Mouse (Mus musculus) heart, postnatal 4 days (tissue): Measurements from ENCODE around the gene Sart1. TPM values are rescaled to one million over a fixed set of nuclear protein-coding genes. Genes with fewer than 3 reads are reported as not detected.
"Not testable (repeated sequence)": the region's sequence is repeated elsewhere in the genome, so short reads cannot be mapped to it uniquely, and the experiment has no call there.

Experiments
- DNase-seq: peaks from one replicate; pipeline ENCODE4 v3.0.0; 2021
- total RNA-seq, 2 experiments: library from RNA; stranded (reverse); gene quantifications; 2 replicates each; pipeline ENCODE4 v1.2.3; 2021

Sart1 gene
- total RNA-seq, 2 experiments from 2014 or later: 52.6 to 54.1 TPM

- DNase-seq: no peak
Observed at GRCm38 (mm10) chr19:5414534-5414957, 26.0 kb upstream of the Sart1 start.

- no peak for DNase-seq
Observed at GRCm38 (mm10) chr19:5413840-5414239, 25.3 kb upstream of the Sart1 start.

DNA sequence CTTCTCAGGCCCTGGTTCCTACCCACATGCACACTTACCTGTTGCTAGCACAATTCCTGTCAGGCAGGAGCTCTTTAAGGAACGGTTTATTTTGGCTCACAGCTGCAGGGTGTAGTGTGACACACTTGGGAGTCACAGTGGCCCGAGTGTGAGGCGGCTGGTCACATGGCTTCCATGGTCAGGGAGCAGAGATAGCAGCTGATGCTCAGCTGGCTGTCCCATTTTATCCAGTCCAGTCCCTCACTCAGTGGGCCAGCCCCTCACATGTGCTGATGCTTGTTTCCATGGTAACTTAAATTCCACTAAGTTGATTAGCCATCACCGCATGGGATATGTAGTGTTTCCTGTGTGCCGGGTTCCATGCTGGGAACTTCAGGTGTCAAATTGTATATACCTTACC is 23.5 kb upstream of the Sart1 start:
- DNase-seq: no peak

DNA sequence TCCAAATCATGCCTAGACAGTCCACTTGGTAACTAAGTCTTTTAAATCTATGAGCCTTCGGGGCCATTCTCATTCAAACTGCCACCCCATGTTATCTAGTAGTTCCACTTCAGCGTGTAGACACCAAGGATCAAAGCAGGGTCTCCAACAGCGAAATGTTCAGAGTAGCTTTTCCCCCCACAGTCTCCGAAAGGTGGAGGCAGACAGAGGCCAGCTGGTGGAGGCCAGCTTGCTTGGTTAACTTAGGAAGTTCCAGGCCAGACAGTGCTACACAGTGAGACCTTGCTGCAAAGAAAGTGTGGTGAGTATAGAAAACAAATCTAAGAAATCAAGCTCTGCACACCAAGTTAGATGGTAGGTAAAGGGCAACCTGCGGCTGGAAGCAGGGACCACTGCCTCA is 22.1 kb upstream of the Sart1 start:
- no peak for DNase-seq

DNA sequence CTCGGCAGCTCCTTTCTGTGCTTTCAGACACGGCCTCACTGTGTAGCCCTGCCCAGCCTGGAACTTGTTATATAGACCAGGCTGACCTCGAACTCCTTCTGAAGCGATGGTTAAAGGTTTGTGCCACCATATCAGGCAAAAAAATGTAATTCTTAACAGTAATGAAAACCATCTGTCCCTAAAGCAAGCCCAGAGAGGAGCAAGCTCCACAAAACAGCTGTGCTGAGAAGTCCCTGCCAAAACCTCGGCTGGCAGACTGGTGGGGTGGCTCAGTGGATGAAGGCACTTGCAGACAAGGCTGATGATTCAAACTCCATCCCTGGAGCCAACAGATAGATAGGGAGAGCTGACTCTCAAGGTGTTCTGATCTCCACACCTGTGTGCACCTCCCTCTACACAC is 20.6 kb upstream of the Sart1 start:
- DNase-seq: peak; percentile 71

GRCm38 (mm10) chr19:5408057-5409001 is 19.8 kb upstream of the Sart1 start:
- DNase-seq: no peak

DNA sequence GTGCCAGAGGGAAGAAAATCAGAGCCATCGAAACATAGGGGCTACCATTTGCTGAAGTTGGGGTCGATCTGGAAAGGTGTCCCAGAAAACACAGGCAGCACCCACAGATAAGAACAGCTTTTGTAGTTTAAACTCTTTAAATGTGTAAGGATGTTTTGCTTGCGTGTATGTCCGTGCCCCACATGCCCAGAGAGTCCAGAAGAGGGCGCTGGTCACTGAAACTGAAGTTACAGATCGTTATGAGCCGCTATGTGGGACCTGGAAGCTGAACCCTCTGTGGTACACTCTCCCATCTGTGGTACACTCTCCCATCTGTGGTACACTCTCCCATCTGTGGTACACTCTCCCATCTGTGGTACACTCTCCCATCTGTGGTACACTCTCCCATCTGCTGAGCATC is 18.6 kb upstream of the Sart1 start:
- DNase-seq: peak; percentile 64

- peak; percentile 50 for DNase-seq
Observed at GRCm38 (mm10) chr19:5406531-5407126, 18.1 kb upstream of the Sart1 start.

- DNase-seq: no peak
Observed at GRCm38 (mm10) chr19:5405924-5406323, 17.4 kb upstream of the Sart1 start.

GRCm38 (mm10) chr19:5402293-5402692 is 13.8 kb upstream of the Sart1 start, which contains the start of gene Tsga10ip:
TSS of gene Tsga10ip (minus strand) at chr19:5402526.
- no peak for DNase-seq

DNA sequence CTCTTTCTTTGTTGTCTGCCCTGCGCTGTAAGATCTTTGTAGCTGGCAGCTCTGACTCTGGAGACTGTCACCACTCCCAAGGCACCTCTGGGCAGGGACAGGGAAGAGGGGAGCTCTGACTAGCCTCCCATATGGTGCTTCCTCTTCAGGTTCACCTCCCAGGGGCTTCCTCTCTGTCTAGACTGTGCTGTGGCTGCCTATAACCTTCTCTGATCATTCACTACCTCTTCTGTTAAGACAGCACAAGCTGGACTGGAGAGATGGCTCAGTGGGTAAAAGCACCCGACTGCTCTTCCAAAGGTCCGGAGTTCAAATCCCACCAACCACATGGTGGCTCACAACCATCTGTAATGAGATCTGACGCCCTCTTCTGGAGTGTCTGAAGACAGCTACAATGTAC is 12.6 kb upstream of the Sart1 start:
- DNase-seq: not testable (repeated sequence)

DNA sequence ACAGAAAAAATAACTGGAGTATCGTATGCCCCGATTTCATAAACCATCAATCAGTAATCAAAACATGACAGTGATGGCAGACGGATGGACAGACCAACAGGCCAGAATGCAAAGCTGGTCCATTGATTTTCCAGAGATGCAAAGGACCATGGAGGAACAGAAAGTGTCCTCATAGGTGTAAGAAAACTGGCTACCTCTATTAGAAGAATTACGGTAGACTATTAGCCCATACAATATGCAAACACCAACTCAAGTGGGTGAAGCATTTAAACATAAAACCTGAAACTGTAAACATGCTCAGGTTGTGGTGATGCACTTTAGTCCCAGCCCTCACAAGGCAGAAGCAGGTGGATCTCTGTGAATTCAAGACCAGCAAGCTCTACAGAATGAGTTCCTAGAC is 6.9 kb upstream of the Sart1 start:
- no peak for DNase-seq

DNA sequence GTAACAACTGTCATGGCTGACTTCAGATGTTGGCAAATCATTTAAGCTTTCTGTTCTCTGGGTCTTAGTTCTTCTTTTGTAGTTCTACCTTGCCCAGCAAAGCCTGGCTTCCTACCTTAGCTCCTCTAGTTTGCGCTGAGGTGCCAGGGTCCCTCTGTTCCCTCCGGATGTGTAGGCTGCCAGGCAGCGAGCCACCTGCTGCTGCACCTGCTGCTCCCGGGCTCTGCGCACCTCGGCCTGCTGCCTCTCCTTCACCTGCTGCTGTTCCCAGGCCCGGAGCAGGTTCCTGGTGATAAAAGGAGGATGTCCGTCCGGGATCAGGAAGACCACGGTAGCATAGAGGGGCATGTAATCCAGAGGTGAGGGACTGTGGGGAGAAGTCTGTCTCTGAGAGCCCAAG is 5.7 kb upstream of the Sart1 start:
- DNase-seq: no peak

DNA sequence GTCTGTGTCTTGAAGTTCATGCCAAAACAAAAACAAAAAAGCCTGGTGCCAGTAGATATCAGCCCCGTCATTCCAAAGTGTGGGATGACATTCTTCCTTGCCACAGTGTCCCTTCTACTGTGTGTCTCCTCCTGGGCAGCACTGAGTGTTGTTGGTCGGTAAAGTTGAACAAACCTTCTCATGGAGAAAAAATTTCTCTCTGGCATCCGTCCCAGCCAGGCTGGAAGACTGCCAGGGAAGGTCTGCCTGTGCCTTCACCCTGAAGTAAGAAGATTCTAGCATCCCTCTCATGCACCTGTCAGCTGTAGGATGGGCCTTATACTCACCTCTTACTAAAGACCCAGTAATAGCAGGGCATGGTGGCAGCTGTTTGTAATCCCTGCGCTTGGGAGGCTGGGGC is 4.4 kb upstream of the Sart1 start:
- DNase-seq: peak; percentile 84

GRCm38 (mm10) chr19:5390416-5390815 is 1.9 kb upstream of the Sart1 start:
- no peak for DNase-seq

DNA sequence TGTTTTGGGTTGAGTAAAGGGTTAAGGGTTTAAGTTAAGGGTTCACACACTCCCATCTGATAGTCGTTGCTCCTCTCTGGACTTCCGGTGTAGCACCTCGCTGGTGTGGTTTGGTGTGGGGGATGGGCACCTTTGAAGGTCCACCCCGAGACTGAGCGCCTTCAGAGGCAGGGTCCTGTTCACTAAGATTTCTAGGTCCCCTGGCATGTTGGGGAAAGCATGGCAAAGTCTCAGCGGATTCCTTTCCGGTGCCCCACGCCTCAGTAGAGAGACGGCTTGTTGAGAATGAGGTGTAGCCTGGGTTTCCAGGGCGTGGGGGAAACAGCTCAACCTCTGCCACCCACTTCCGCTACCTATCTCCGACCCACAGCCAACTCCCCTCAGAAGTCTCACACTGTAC is 1.1 kb upstream of the Sart1 start:
- peak; percentile 42 for DNase-seq

GRCm38 (mm10) chr19:5388011-5388441 is 477 bp downstream of the Sart1 start:
- peak; percentile 46 for DNase-seq

GRCm38 (mm10) chr19:5384715-5385114 is 3.8 kb downstream of the Sart1 start:
- no peak for DNase-seq

GRCm38 (mm10) chr19:5383326-5383725 is 5.2 kb downstream of the Sart1 start:
- DNase-seq: no peak

DNA sequence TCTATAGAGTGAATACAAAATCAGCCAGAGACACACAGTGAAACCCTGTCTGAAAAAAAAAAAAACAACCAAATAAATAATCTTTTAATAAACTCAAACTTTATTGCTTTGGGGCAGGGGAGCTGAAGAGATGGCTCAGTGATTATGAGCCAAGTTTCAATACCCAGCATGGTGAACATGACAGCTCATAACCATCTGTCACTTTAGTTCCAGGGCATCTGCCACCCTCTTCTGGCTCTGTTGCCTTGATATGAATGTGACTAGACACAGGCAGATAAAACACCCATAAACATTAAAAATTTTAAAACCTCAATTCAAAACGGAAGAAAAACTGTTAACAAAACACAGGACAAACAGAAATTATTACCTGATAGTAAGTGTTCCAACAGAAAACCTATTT is 11.1 kb downstream of the Sart1 start:
- DNase-seq: no peak

DNA sequence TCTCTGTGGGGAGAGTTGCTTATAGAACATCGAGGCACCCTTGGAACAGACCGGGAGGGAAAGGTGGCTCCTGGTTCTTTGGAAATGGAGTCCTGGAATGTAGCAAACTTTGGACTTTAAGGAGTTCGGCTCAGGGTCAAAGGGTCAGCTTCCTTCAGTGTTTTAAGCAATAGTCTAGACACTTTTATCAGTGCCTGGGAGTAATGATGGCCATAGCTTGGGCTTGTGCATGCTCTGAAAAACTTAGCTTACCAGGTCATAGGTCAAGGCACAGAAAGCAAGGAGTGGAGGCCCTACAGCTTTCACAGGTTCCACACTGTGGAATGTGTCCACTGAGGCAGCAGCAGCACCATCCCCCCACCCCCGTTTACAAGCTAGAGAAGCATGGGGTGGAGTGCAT is 13.8 kb downstream of the Sart1 start:
- DNase-seq: no peak

DNA sequence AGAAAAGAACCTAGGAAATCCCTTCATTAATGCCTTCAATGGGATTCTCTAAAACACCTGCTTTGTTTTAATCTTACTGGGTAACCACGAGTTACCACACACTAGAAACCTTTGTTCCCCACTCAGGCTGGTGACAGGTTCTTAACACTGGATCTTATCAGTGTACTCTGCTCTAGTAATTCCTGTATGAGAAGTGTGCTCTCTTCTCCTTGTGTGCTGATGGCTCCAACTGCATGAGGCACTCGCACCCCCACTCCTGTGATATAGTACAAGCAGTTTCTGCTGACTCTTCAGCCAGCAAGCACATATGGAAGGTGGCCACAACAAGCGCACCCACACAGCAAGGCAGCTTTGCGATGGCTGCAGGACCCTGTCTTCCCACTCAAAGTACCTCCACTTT is 14.3 kb downstream of the Sart1 start:
- no peak for DNase-seq

DNA sequence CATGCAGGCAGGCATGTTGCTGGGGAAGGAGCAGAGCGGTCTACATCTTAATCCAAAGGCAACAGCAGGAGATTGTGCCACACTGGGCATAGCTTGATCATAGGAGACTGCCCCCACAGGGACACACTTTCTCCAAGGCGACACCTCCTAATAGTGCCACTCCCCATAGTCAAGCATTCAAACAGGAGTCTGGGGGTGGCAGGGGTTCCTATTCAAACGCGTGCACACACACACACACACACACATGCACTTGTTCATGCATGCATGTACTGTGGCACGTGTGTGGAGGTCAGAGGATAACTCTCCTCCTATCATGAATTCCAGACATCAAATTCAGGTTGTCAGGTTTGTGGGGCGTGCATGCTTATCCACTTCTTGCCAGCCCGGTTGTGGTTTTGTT is 15.8 kb downstream of the Sart1 start:
- DNase-seq: no peak

- no peak for DNase-seq
Observed at GRCm38 (mm10) chr19:5370932-5371331, 17.6 kb downstream of the Sart1 start.
